Mouse (Mus musculus): ENCODE data around the gene 9930021J03Rik. TPM values are rescaled to one million over a fixed set of nuclear protein-coding genes. Genes with fewer than 3 reads are reported as not detected.

The 9930021J03Rik gene
- 10 to 100 TPM; 10.9 to 15.6 (median 11.8) TPM for total RNA-seq (2022)

GRCm38 (mm10) chr19:29805917-29806785 is at the start of gene 9930021J03Rik:
Gene 9930021J03Rik, minus strand, starts transcription at chr19:29805989.
- peak; percentile 95 to 96 for DNase-seq (ENCODE audit: low spot score in 2 of 2)

- no peak for DNase-seq (ENCODE audit: low spot score in 2 of 2)
These were observed 47.9 kb upstream of the 9930021J03Rik start for GRCm38 (mm10) chr19:29853711-29854110.

GRCm38 (mm10) chr19:29851036-29851690 is 45.4 kb upstream of the 9930021J03Rik start:
- DNase-seq (ENCODE audit: low spot score in 2 of 2) = no peak

GRCm38 (mm10) chr19:29849924-29850551 is 44.2 kb upstream of the 9930021J03Rik start:
- DNase-seq (ENCODE audit: low spot score in 2 of 2) = no peak

- no peak for DNase-seq (ENCODE audit: low spot score in 2 of 2)
These were observed 38.4 kb upstream of the 9930021J03Rik start for GRCm38 (mm10) chr19:29844036-29844661.

GRCm38 (mm10) chr19:29843641-29844035 is 37.8 kb upstream of the 9930021J03Rik start:
- no peak for DNase-seq (ENCODE audit: low spot score in 2 of 2)

- DNase-seq (ENCODE audit: low spot score in 2 of 2) = no peak
These were observed 37.2 kb upstream of the 9930021J03Rik start for GRCm38 (mm10) chr19:29842973-29843372.

- peak in 1 of 2 experiments; percentile 22 for DNase-seq (ENCODE audit: low spot score in 2 of 2)
These were observed 34.9 kb upstream of the 9930021J03Rik start for GRCm38 (mm10) chr19:29840642-29841041.

- DNase-seq (ENCODE audit: low spot score in 2 of 2) = no peak
These were observed 32.9 kb upstream of the 9930021J03Rik start for GRCm38 (mm10) chr19:29838636-29839135.

GRCm38 (mm10) chr19:29838171-29838570 is 32.4 kb upstream of the 9930021J03Rik start:
- DNase-seq (ENCODE audit: low spot score in 2 of 2) = no peak

GRCm38 (mm10) chr19:29835364-29836034 is 29.7 kb upstream of the 9930021J03Rik start:
- DNase-seq (ENCODE audit: low spot score in 2 of 2) = no peak

- no peak for DNase-seq (ENCODE audit: low spot score in 2 of 2)
These were observed 25.1 kb upstream of the 9930021J03Rik start for GRCm38 (mm10) chr19:29830911-29831310.

GRCm38 (mm10) chr19:29828558-29828957 is 22.8 kb upstream of the 9930021J03Rik start:
- no peak for DNase-seq (ENCODE audit: low spot score in 2 of 2)

- no peak for DNase-seq (ENCODE audit: low spot score in 2 of 2)
These were observed 20.9 kb upstream of the 9930021J03Rik start for GRCm38 (mm10) chr19:29826686-29827085.

- DNase-seq (ENCODE audit: low spot score in 2 of 2) = no peak
These were observed 19.2 kb upstream of the 9930021J03Rik start for GRCm38 (mm10) chr19:29825003-29825402.

- DNase-seq (ENCODE audit: low spot score in 2 of 2) = no peak
These were observed 18.4 kb upstream of the 9930021J03Rik start for GRCm38 (mm10) chr19:29824034-29824700.

- DNase-seq (ENCODE audit: low spot score in 2 of 2) = no peak
These were observed 17.7 kb upstream of the 9930021J03Rik start for GRCm38 (mm10) chr19:29823456-29824010.

- DNase-seq (ENCODE audit: low spot score in 2 of 2) = no peak
These were observed 15.2 kb upstream of the 9930021J03Rik start for GRCm38 (mm10) chr19:29820966-29821365.

GRCm38 (mm10) chr19:29812581-29813460 is 7.0 kb upstream of the 9930021J03Rik start, which contains the start of gene Ranbp6:
Gene Ranbp6, minus strand, starts transcription at chr19:29812974.
- DNase-seq (ENCODE audit: low spot score in 2 of 2) = peak; percentile 80 to 84
